Mouse (Mus musculus) stomach, embryonic 16.5 days (tissue): ENCODE measurements around the gene Tnn. TPM values are rescaled to one million over a fixed set of nuclear protein-coding genes. Genes with fewer than 3 reads are reported as not detected.
A peak's percentile ranks its signal among the peaks of the same experiment; 100 is the strongest.

Experiments
- ATAC-seq: fragments of 200-750 bp; cut with Nextera tagmentation; 2 replicates; pipeline ENCODE4 v1.8.0; 2017; ENCODE audit warnings: moderate number of reproducible peaks, moderate TSS enrichment; ENCODE audit not compliant: insufficient read depth, low FRiP score
- H3K27ac ChIP-seq: fragments of 300-500 bp; sonication (generic); 2 replicates; pipeline ENCODE4 v1.5.1; 2014; ENCODE audit warnings: low read length
- H3K27me3 ChIP-seq: fragments of 300-500 bp; sonication (generic); 2 replicates; pipeline ENCODE4 v1.6.1; 2014; ENCODE audit warnings: low read length, control low read depth, mixed read lengths; ENCODE audit not compliant: control insufficient read depth, insufficient read depth
- H3K36me3 ChIP-seq: fragments of 300-500 bp; sonication (generic); 2 replicates; pipeline ENCODE4 v1.6.1; 2014; ENCODE audit warnings: low read length; ENCODE audit not compliant: control insufficient read depth, insufficient read depth
- H3K4me1 ChIP-seq: fragments of 300-500 bp; sonication (generic); 2 replicates; pipeline ENCODE4 v1.6.1; 2014; ENCODE audit warnings: low read length, control low read depth, mixed read lengths; ENCODE audit not compliant: control insufficient read depth, insufficient read depth
- H3K4me2 ChIP-seq: fragments of 300-500 bp; sonication (generic); 2 replicates; pipeline ENCODE4 v1.6.1; 2014; ENCODE audit warnings: low read depth, low read length, mixed read lengths
- H3K4me3 ChIP-seq: fragments of 300-500 bp; sonication (generic); replicated peaks from 2 replicates; pipeline ENCODE4 v1.5.1; 2014; ENCODE audit warnings: mild to moderate bottlenecking, low read length
- H3K9ac ChIP-seq: fragments of 300-500 bp; sonication (generic); 2 replicates; pipeline ENCODE4 v1.6.1; 2014; ENCODE audit warnings: low read length
- H3K9me3 ChIP-seq: fragments of 300-500 bp; sonication (generic); replicated peaks from 2 replicates; pipeline ENCODE4 v1.6.1; 2016; ENCODE audit warnings: low read length, control low read depth; ENCODE audit not compliant: control insufficient read depth
- WGBS: fragments of 180-500 bp; shearing (Covaris S2); extraction: QIAGEN DNeasy Blood & Tissue Kit; methylation state at CpG from one replicate; pipeline ENCODE4 v1.1.7; 2014; 5-methylcytosine and 5-hydroxymethylcytosine counted together
- polyA plus RNA-seq: library from polyadenylated mRNA; unstranded; fragments of >200 nt; fragmentation: Nextera tagmentation; extraction: Ambion mirVana; gene quantifications from 2 replicates; pipeline ENCODE4 v1.2.1, GENCODE M21; 2015

Gene Tnn
- polyA plus RNA-seq, 1 experiment from 2014 or later = 14.8 TPM

GRCm38 (mm10) chr1:160042351-160042750, 111.0 kb downstream of the Tnn start:
- H3K4me3 ChIP-seq = no peak overlapping the region
- H3K9me3 ChIP-seq = no peaks in the 10 kb centered on the region
- H3K4me2 ChIP-seq = no peak overlapping the region
- no peaks in the 10 kb centered on the region for H3K36me3 ChIP-seq
- no peak overlapping the region for H3K9ac ChIP-seq
- H3K4me1 ChIP-seq = peaks cover 13% of the 10 kb centered on the region
- H3K27ac ChIP-seq = no peak overlapping the region
- ATAC-seq = no peak
- 88% methylated on average over 7 of the region's 7 CpGs for WGBS
- no peaks in the 10 kb centered on the region for H3K27me3 ChIP-seq

DNA sequence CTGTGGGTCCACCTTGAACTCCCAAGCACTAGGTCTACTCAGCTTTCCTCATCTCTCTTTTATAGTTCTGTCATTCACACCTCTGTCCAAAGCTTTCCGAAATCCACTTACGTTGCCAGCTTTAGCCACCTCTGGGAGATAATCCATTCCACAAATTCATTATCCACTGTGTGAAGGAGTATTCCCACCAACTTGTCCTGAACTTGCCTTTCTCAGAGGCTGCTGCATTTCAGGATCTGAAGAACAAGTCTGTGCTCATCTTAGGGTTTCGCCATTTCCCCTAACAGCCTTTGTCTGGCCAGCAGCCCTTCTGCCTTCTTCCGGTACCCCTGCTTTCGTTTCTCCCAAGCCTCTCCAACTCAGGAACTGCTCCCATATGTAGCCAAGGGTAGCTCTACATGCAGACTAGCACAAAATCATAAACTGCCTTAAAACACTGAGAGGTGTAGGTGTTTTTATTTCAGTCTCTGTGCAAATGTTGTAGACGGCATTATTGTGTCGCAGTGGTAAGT, 112.1 kb downstream of the Tnn start:
- Histone ChIP-seq H3K36me3 (no peaks in the 10 kb centered on the region), H3K27me3 (no peaks in the 10 kb centered on the region), H3K4me3 (no peak overlapping the region), H3K9ac (no peak overlapping the region), H3K4me2 (no peak overlapping the region), H3K9me3 (no peaks in the 10 kb centered on the region), H3K4me1 (peaks cover 18% of the 10 kb centered on the region), H3K27ac (0 out of 2 replicates have a peak overlapping the region, but pooled peaks have one; percentile 29)
- no peak for ATAC-seq
- WGBS = 85% methylated on average over 7 of the region's 7 CpGs

DNA sequence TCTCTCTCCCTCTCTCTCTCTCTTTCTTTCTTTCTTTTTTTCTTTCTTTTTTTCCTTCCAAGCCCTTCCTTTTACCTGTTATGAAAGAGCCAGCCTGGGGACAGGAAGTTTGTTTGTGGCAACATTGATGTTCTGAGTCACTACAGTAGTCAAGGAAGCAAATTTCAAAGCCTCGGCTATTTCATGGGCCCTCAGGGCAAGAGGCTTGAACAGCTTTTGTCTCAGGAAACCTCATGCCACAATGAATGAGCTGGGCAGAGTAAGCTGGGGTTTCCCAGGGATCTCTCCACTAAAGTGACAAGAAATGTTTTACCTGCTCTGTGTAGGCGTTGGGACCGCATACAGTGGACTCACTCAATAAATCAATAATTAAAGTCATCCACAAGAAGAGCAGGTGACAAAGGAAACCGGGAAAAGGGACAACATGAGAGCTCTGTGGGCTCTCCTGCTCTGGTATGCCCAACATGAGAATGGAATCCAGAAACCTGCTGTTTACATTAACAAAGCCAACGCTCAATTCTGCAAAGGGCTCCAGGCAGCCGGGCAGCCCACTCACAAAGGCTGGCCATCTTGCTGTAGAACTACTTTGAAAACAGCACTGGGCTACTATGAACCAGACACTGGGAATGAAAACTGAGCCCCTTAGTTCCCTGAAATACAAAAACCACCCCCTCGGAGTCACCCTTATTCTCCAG, 113.3 kb downstream of the Tnn start:
- no peaks in the 10 kb centered on the region for H3K27me3 ChIP-seq
- no peaks in the 10 kb centered on the region for H3K9me3 ChIP-seq
- no peak overlapping the region for H3K9ac ChIP-seq
- H3K4me2 ChIP-seq = no peak overlapping the region
- H3K4me3 ChIP-seq = no peak overlapping the region
- WGBS = 45% methylated on average over 7 of the region's 7 CpGs
- peaks cover 13% of the 10 kb centered on the region; the same call in 1 of the 2 replicates for H3K4me1 ChIP-seq
- no peak overlapping the region for H3K27ac ChIP-seq
- ATAC-seq = no peak
- no peaks in the 10 kb centered on the region for H3K36me3 ChIP-seq

GRCm38 (mm10) chr1:160036996-160037521, 116.3 kb downstream of the Tnn start:
- Histone ChIP-seq H3K27ac (peak overlapping the region; percentile 87), H3K4me1 (peaks cover 8% of the 10 kb centered on the region; the same call in 1 of the 2 replicates), H3K9me3 (no peaks in the 10 kb centered on the region), H3K4me3 (no peak overlapping the region), H3K27me3 (no peaks in the 10 kb centered on the region), H3K4me2 (no peak overlapping the region), H3K9ac (no peak overlapping the region; the same call in 1 of the 2 replicates), H3K36me3 (no peaks in the 10 kb centered on the region)
- peak; percentile 85 for ATAC-seq
- 35% methylated on average over 5 of the region's 5 CpGs for WGBS

DNA sequence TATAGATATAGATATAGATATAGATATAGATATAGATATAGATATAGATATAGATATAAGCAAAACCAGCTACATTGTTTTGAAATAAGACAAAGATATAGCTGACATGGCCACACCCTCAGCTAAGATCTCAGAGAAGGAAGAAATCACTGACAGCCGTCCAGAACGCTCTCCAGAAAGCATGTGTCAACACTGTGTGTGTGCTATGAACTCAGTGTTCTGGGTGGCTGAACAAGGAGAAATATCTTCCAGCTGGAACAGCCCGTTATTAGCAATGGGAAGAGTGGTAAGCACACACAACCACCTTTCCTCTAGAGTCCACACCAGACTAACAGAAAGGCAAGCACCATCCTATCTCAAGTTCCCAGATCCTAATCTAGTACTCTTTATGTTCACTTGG, 117.8 kb downstream of the Tnn start:
- Histone ChIP-seq H3K36me3 (no peaks in the 10 kb centered on the region), H3K27me3 (no peaks in the 10 kb centered on the region), H3K4me2 (no peak overlapping the region), H3K4me1 (peaks cover 8% of the 10 kb centered on the region; the same call in 1 of the 2 replicates), H3K4me3 (no peak overlapping the region), H3K27ac (no peak overlapping the region), H3K9me3 (no peaks in the 10 kb centered on the region), H3K9ac (no peak overlapping the region)
- ATAC-seq = no peak
- 54% methylated on average over 3 of the region's 3 CpGs for WGBS

Other genes with a start within 250 kb of the Tnn start
- gene 4930523C07Rik, start 109.2 kb downstream of the Tnn start, polyA plus RNA-seq = 24.3 and 30.1 TPM in 2 replicates
- 251 and 271 TPM in 2 replicates for gene Mrps14, start 41.6 kb upstream of the Tnn start, polyA plus RNA-seq
- 173 and 189 TPM in 2 replicates for gene Cacybp, start 59.3 kb upstream of the Tnn start, polyA plus RNA-seq